ENCODE assay signal across 35 mouse cellular contexts in the genomic region with DNA sequence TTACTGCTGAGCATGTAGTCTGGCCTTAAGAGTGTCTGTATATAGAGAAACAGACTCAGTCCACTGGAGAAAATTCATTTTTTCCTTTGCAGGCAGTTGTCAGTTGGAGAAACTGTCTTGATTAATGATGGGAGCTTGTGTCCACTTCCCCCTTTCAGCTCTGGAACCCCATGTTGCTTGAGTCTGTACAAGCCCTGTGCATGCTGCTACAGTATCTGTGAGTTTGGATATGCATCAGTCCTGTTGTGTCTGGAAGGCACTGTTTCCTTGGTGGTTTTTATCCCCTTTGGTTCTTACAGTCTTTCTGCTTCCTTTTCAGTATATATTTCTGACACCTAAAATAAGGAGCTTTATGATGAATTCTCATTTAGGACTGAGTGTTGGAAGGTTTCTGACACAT.
"Had no signal": no experiment of that assay in that cellular context is flagged by ENCODE, and none has a peak within 500 bp of the region (broad histone marks: within the 10 kb centered on the region; RNA-seq: fewer than 3 reads in every experiment).

No protein-coding gene starts in this region.

- H3K27me3 ChIP-seq: heart, embryonic 12.5 days; heart, embryonic 13.5 days; heart, embryonic 15.5 days; hindbrain, embryonic 12.5 days; hindbrain, embryonic 13.5 days; hindbrain, embryonic 15.5 days; intestine, embryonic 15.5 days; kidney, embryonic 15.5 days had no signal

- H3K4me3 ChIP-seq: heart, embryonic 10.5 days; heart, embryonic 12.5 days; heart, embryonic 13.5 days; heart, embryonic 15.5 days; hindbrain, embryonic 10.5 days; hindbrain, embryonic 12.5 days; hindbrain, embryonic 13.5 days; hindbrain, embryonic 15.5 days; intestine, embryonic 15.5 days; kidney, embryonic 15.5 days; layer of hippocampus, adult 2 months had no signal

- H3K9ac ChIP-seq: heart, embryonic 12.5 days; heart, embryonic 13.5 days; heart, embryonic 15.5 days; hindbrain, embryonic 12.5 days; hindbrain, embryonic 13.5 days; hindbrain, embryonic 14.5 days; hindbrain, embryonic 15.5 days; intestine, embryonic 15.5 days; kidney, embryonic 15.5 days had no signal

- ATAC-seq: hindbrain, embryonic 16.5 days; hindbrain, postnatal 0 days; inflammation-experienced regulatory T-cells, adult 6 months; intestine, embryonic 15.5 days; intestine, embryonic 16.5 days; intestine, postnatal 0 days had no signal

- H3K9me3 ChIP-seq: heart, embryonic 10.5 days; heart, embryonic 12.5 days; heart, embryonic 13.5 days; heart, embryonic 15.5 days; hindbrain, embryonic 10.5 days; hindbrain, embryonic 12.5 days; hindbrain, embryonic 13.5 days; hindbrain, embryonic 15.5 days; intestine, embryonic 15.5 days; kidney, embryonic 15.5 days had no signal

- H3K4me1 ChIP-seq: heart, embryonic 10.5 days; heart, embryonic 12.5 days; heart, embryonic 13.5 days; heart, embryonic 15.5 days; hindbrain, embryonic 10.5 days; hindbrain, embryonic 12.5 days; hindbrain, embryonic 13.5 days; hindbrain, embryonic 15.5 days; intestine, embryonic 15.5 days; kidney, embryonic 15.5 days had no signal

- DNase-seq: heart, postnatal 10 days; heart, postnatal 14 days; heart, postnatal 36 days; heart, postnatal 4 days; kidney, adult 11 months; kidney, adult 18-20 months; kidney, adult 2 months; kidney, adult 8-10 months; kidney, adult 9 months; kidney, postnatal 10 days; kidney, postnatal 14 days; kidney, postnatal 25 days; kidney, postnatal 36 days; kidney, postnatal 4 days; layer of hippocampus, adult 9-11 months; layer of hippocampus, postnatal 36 days had no signal

- H3K4me2 ChIP-seq: heart, embryonic 11.5 days; heart, embryonic 12.5 days; heart, embryonic 13.5 days; heart, embryonic 15.5 days; hindbrain, embryonic 12.5 days; hindbrain, embryonic 13.5 days; hindbrain, embryonic 14.5 days; hindbrain, embryonic 15.5 days; intestine, embryonic 15.5 days; kidney, embryonic 15.5 days had no signal

- H3K36me3 ChIP-seq: heart, embryonic 10.5 days; heart, embryonic 12.5 days; heart, embryonic 13.5 days; heart, embryonic 15.5 days; hindbrain, embryonic 10.5 days; hindbrain, embryonic 12.5 days; hindbrain, embryonic 13.5 days; hindbrain, embryonic 15.5 days; intestine, embryonic 15.5 days; kidney, embryonic 15.5 days had no signal

- H3K27ac ChIP-seq: heart, embryonic 10.5 days; heart, embryonic 13.5 days; heart, embryonic 15.5 days; hindbrain, embryonic 10.5 days; hindbrain, embryonic 12.5 days; hindbrain, embryonic 13.5 days; hindbrain, embryonic 14.5 days; hindbrain, embryonic 15.5 days; hindbrain, postnatal 0 days; intestine, embryonic 15.5 days; kidney, embryonic 15.5 days; kidney, postnatal 0 days; layer of hippocampus, adult 2 months had no signal
